Mouse (Mus musculus) layer of hippocampus, postnatal 25 days (tissue): Measurements from ENCODE around the gene Acsl3. TPM values are rescaled to one million over a fixed set of nuclear protein-coding genes. Genes with fewer than 3 reads are reported as not detected.

ENCODE experiments used
- DNase-seq, 2 experiments: peaks; one replicate each; pipeline ENCODE4 v3.0.0; 2022; ENCODE audit warnings: mixed read lengths in 2 of 2, low spot score in 1 of 2; ENCODE audit errors: extremely low spot score in 1 of 2
- total RNA-seq, 2 experiments: library from RNA; stranded (reverse); gene quantifications; 2 replicates each; pipeline ENCODE4 v1.2.3; 2021

Gene Acsl3
- total RNA-seq, 2 experiments from 2014 or later: 166 to 194 TPM

DNA sequence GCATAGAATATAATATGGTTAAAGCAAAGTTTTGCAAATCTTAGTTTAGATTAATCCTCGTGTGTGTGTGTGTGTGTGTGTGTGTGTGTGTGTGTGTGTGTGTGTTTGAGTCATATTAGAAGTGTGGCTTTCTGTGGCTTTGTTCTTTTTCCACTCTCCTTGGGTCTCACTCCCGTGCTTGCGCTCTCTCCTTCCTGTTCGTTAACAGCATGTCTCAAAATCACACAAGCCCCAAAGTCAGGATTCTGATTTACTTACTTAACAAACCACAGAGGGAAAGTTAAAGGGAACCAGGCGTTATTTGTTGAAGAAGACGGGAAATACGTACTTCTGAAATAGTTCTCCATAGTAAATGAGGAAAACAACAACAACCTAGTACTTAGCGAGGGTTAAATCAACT is 26.5 kb downstream of the Acsl3 start:
- no peak for DNase-seq

DNA sequence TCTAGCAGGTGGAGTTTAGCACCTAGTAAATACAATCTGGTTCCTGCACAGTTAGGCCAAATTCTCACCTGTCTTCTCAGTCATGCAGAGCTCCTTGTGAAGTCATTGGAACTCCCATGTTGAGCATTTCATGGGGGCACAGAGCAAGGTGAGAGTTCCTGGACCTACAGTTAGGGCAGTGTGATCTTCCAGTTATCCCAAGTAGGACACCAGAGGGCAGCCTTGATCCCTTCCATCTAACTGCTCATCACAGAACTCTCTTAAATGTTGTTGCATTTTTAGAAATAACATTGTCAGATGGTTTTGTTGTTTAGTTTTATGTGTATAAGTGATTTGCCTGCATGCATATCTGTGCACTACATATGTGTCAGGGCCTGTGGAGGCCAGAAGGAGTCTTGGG is 29.2 kb downstream of the Acsl3 start:
- peak in 1 of 2 experiments; percentile 32 for DNase-seq

DNA sequence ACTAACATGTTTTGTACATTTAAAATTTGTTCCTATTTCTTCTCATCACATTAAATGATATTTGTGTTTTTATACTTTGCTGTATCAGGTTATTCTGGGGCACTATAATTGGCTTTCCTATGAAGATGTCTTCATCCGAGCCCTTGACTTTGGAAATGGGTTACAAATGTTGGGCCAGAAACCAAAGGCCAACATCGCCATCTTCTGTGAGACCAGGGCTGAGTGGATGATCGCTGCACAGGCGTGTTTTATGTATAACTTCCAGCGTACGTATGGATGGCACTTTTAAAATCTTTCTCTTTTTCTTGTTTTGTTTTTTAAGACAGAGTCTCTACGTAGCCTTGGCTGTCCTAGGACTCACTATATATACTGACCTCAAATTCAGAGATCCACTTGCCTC is 30.5 kb downstream of the Acsl3 start:
- no peak for DNase-seq

DNA sequence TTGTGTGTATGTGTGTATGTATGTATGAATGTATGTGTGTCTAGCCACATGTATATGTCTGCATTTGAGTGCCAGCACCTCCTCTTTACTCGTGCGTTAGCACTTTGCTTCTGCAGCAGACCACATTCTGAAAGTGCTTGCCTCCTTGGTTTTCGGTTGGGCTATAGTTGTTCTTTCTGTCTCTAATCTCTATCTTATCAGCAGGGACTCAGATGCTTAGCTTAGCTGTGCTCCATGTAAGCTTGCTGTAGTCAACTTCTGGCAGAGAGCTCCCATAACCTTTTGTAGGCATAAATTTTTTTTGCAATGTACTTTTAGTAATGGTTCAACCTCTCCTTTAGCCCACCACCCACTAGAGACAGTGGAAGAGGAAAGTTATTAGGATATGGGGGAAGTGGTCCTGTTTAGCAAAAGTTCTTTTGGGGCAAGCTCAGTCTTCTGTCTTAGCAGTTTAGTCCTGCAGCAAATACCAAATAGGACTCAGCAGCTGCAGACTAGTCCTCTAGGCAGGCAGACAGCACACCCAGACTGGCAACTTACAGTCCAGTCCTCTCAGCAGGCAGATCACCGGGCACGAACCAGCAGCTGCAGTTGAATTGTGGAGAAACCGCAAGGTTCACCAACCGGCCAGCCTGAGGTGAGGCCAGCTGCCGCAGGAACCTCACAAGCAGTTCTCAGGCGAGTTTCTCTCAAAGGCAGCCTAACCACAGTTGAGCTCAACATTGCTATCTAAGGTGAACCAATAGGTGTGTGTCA is 37.1 kb downstream of the Acsl3 start:
- DNase-seq: no peak

DNA sequence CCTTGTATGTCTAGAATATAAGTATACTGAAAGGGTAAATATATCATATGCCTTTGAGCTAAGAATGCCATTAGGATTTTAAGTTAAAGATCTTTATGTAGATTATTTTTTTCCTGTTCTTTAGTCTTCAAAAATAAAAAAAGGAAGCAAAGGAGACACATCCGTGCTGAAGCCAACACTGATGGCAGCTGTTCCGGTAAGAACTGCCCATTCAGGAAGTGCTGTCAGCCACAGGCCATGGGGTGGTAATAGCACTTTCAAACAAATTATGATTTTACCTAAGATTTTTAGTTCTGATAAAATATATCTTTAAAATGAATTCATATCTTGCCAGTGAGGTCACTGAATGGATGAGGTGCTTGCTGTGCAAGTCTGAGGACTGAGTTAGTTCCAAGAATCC is 38.7 kb downstream of the Acsl3 start:
- DNase-seq: no peak

DNA sequence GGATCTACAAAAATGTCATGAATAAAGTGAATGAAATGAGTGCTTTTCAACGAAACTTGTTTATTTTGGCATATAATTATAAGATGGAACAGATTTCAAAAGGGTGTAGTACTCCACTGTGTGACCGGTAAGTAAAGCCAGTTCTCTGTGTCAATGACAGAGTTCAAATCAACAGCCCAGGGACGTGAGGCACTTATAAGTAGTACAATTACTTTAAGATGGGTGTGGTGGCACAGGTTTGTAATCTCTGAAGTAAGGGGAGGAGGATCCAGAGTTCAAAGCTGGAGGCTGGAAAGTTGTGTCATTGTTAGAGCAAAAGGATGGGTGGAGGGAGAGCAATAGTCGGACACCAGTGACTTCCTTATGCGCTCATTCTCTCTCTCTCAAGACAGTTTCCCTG is 39.3 kb downstream of the Acsl3 start:
- DNase-seq: no peak

DNA sequence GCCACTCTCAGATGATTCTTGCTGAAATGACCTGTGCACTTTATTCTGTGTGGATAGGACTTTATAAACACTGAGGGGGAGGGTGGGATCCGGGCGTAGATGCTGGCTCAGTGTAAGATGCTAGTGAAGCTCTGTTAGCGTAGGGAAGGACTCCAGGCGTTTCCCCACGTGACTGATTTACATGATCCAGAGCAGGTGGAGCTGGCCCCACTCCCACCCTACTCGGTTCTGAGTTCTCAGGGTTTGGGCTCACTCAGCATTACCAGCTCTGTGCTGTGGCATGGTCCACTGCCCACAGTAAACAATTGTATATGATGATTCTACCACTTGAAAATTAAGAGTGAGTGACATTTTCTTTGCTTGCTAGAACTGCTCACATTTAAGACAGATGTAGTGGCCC is 40.5 kb downstream of the Acsl3 start:
- DNase-seq: no peak

DNA sequence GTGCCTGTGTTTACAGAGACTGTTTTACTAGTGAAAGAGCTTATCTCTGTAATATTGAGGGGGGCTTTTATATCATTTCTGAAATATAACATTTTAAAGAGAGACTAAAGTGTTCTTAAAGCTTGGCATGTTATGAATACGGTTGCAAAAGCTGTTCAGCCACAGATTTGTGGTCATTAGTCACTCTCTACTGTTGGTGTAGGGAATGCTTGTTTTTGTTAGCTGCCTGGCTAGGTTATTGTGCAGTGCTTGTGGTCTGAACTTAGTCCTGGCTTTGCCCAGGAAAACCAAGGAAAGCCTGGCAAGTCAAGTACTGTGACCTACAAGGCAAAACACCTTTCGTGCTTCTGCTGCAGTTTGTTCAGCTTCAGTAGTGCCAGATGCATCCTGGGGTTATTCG is 44.1 kb downstream of the Acsl3 start:
- no peak for DNase-seq

DNA sequence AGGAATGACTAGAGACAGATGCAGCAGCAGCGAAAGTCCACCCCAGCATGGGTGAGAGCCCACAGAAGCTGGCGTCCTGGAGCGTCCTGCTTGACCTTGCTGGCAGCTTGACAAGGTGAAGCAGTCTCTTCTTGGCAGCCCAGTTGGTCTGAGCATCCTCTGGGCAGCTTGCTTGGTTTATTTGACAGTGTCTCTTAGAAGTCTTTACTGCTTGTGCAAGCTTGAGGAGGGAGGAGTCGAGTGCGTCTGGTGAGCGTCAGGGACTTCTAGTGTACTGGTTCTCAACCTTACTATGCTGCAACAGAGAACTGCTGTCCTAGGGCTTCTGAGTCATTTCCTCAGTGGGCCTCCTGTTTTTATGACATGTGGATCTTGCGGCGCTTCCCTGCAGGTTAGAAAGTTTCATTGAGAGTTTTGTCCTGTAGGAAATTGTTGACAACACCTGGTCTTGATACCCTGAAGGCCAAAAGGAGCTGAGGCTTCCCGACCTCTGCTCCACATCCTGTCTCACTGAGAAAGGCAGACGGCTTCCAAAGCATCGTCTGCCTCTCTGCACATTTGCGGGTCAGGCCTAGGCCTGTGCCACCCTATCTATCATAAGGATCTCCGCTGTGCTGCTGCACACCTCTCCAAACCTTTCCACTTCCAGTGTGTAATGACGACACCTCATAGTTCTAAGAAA is 44.8 kb downstream of the Acsl3 start:
- DNase-seq: no peak

DNA sequence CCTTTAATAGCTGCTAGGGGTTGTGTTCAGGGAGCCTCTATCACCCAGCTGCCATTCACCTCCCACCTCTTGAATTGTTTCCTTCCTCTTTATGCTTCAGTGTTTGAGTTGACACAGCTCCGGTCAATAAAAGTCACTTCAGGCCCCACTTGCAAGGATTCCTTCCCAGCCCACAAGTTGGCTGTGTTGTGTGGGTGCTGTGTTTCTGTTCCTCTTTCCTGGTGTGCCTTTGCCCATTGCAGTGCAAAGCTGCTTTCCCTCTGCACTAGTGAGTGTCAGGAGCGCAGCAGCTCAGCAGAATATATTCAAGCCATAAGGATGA is 45.3 kb downstream of the Acsl3 start:
- DNase-seq: no peak

DNA sequence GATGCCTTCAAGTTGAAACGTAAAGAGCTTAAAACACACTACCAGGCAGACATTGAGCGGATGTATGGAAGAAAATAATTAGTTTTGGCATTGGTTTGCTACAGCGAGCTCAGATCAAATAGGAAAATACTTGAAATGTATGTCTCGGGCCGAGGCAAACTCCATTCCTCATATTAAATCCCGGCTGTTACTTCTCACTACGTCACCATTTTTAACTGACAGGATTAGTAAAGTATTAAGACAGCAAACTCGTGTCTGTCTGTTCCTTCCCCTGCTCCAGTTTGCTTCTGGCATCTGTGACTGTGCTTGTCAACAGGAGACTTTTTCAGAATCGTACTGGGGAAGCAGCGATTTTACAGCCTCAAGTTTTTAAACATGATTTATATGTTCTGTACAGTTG is 48.7 kb downstream of the Acsl3 start:
- no peak for DNase-seq

DNA sequence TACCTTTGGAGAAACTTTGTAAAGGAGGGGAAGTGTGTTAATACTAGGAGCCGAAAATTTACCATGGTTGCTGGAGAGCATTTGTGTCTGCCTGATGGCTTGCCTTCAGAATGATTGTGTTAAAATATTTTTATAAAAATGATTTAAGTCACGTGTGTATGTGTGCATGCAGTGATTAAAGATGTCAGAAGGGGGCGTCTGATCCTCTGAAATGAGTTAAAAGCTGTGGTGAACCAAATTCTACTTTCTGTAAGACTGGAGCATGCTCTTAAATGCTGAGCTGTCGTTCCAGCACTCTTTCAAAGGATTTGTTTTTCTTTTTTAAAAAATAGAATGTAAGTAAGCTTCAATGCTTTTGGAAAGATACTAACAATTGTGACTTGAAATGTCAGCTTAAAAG is 49.7 kb downstream of the Acsl3 start:
- DNase-seq: peak in 1 of 2 experiments; percentile 53

DNA sequence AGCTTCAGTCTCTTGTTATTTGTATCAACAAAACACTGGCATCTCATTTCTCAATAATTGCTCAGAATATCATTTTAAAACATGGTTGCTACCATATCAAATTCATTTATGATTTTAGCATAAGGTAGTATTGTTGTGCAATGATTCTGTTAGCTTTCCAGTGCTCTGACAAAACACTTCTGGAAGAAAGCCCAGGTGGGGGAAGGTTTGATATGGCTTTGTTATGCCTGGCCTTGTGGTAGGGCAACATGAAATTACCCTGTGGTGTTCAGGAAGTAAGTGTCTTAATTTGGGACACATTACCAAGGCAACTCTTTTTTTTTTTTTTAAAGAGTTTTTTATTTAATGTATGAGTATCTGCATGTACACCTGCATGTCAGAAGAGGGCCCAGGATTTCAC is 52.4 kb downstream of the Acsl3 start:
- DNase-seq: no peak

DNA sequence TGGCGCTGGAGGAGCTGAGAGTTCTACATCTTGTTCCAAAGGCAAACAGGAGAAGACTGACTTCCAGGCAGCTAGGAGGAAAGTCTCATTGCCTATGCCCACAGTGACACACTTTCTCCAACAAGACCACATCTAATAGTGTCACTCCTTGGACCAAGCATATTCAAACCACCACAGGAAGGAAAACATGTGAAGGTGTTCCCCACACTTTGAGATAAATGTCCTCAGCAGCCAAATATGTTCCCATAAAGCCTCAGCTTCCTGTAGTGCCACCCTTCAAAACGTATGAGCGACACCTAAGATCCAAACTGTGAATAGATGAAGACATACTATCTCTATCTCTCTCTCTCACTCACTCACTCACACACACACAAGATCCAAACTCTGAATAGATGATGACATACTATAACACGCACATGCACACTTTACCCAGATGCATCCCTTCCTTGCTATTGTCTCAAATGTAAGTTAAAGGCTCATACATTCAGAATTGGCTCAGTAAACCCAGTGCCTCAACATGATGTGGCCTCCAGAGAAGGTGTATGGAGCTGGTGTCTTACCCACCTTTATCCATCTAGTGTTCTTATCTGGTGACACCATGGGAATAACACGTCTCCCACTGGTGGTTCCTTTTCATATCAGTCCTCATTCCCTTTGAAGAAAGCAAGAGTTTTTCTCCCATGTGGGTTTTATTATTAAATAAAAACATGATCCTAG is 53.1 kb downstream of the Acsl3 start:
- no peak for DNase-seq

DNA sequence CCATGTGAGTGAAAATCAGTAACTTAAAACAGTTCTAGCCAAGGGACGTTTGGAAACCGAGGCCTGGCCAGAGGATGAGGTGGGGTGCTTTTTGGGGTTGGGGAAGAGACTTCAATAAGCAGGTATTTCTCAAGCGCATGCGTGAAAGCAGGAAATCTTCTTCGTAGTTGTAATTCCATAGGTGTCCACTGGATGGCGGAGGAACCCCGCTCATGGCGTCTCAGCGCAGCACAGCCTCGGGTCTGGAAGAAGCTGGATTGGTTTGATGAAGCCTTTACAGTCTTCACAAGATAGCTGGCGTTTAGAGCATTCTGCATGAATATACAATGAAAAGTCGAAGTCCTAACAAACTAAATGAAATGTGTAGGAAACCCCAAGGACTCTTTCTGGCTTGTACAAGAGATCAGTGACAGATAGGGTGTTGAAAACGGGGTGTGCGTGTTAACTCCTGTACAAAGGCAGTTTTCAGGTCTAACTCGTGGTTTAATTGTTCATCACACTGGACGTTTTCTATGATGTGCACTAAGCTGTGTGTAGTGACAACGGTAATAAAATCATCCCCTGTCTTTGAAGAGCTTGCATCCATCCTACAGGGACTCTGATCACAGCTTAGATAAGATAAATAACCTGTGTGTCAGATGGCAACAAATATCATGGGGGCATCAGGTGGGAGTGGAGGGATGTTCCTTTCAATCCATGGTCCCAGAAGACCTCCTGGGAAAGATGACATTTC is 67.0 kb downstream of the Acsl3 start:
- DNase-seq: peak; percentile 72 to 86

DNA sequence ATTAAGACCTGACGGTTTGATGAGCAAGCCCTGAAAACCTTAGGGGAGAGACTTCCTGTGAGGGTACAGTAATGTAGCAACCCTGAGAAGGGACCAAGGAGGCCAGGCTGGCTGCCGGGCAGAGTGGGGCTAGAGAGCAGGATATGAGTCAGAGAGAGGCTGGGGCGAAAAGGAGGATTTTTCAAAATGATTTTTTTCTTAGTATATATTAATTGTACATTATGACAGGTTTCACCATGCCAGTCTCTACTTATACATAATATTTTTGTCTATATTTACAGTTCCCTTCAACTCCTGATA is 67.5 kb downstream of the Acsl3 start:
- DNase-seq: no peak

DNA sequence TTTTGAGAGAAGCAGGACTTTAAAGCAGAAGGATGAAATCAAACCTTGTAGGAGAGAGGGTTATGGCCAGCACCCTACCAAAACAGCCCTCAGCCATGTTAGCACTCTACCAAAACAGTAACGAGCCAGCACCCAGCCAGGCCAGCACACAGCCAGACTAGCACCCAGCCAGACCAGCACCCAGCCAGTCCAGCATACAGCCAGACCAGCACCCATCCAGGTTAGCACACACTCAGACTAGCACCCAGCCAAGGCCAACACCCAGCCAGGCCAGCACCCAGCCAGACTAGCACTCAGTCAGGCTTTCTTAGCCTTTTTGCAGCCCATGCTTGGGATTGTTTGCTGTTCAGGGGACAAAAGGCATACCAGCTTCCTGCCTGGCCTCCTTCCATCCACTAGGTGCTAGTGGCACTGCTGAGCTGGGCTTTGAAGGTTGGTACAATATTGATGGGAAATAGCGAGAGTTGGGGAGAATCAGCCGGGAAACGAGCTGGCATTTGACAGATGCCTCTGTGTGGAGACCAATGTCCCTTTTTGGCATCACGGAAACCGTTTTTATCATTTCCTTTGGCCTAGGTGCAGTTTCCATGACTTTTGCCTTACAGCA is 68.1 kb downstream of the Acsl3 start:
- DNase-seq: no peak

DNA sequence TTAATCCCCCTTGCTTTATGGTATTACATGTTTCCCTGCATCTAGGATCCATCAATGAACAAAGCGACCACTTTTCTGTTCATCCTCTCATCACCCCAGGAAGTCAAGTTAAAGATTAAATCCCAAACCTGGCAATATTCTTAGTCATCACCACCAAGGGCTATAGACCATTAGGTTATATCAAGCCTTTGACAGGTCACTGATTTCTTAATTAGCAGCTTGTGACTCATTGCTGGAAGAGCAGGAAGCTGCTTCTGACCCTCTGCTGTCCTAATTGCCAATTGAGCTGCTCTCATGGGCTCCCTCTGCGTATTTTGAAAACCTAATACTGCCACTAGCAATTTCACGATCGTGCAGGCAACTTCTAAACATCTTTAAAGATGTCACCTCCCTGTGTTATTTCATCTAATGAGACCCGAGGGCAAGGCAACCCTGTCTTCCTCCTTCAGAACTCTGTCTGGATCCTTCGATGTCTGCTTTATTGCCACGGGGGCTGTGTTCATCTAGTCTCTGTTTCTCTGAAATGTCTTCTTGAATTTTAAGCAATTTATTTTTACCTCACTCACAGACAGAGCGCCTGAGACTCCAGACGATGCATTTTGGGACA is 72.6 kb downstream of the Acsl3 start:
- no peak for DNase-seq

DNA sequence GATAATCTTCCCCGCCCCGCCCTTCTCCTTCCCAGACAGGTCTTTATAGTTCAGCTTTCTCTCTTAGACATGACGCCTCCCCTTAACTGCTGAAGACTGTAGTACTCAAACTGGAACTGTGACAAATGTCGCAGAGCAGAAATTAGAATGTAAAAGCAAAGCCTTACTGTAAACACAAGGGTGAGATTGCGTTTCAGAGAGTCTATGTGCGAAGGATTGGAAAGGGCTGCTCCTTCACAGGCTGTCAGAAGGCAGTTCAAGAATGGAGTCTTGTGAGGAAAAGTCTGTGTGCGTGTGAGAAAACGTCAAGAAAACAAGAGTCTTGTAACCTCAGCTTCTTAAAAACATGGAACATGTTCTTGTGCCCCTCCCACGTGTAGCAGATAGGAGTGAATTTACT is 74.7 kb downstream of the Acsl3 start:
- DNase-seq: no peak

DNA sequence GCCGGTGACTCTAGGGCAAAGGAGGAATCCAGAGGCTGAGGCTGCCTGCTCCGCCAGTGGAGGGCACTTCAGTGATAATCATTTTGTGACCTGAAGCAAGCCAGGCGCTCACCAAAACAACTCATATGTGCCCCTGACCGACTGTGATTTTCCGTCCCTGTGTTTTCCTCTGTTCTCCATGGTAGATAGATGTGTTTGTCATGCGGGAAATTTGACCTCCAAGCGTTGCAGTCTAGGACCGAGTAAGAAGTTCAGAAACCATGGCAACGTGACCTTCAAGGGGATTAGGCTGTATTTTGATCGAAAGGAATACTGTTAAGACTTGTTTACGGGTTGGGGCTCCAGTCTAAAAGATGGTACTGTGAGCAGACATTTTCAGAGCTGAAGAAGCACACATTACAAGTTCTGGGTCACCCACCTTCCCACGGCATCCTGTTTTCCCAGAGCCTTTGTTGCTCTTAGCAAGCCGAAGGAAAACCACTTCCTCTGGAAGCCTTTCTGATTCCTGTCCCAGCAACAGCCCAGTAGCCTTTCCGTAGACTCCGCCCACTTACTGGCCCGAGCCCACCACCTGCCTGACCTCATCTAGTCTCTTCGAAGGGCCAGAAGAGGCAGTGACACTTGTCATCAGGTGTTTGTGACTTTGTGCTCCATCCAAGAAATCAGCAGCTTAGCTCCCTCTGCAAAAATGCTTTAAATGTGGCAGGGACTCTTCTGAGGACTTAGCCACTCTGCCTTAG is 76.8 kb downstream of the Acsl3 start:
- DNase-seq: no peak
